Comparison of ENCODE assay signal across 11 mouse cellular contexts in the genomic region with DNA sequence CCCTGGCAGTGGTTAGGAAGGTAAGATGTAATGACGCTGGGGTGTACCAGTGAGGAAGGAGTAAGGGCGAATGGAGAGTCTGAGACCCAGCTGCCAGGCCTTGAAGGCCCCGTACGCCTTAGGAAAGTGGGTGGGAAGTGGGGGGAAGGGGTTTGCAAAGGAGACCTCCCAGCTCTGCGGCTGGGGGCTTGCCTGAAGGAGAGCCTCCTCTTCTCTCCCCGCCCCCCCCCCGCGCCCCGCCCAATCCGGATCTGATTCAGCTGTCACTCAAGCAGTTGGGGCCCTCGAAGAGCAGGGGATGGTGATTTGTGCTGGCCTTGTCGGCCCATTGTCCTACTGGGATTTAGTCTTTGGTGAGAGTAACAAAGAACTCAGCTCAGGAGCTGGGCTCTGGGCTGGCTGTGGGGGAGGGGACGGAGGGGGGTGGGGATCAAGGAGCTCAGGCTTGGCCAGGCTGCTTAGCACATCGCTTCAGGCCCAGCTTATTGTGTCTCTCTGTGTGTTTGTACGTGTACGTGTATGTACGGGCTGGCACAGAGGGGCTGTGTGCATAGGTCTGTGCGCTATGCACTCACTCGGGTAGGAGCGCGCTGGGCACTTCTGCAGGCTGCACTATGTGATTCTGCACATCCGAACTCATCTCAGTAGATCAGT.
DNase-seq lines count a peak whose midpoint lies in the region; ATAC-seq and TF ChIP-seq lines count a peak whose summit lies in the region.
"Had no signal": no experiment of that assay in that cellular context is flagged by ENCODE, and none has a peak within 500 bp of the region (broad histone marks: within the 10 kb centered on the region; RNA-seq: fewer than 3 reads in every experiment).

No protein-coding gene starts in this region.

- no peaks in the 10 kb centered on the region for H3K79me2 ChIP-seq in heart, adult 2 months (replicated peaks; ENCODE audit: control insufficient read depth, insufficient read depth, low read length)

- no peaks in the 10 kb centered on the region for H3K9me3 ChIP-seq in heart, embryonic 16.5 days (replicated peaks; ENCODE audit: control insufficient read depth, low read length)
- no peaks in the 10 kb centered on the region for H3K9me3 ChIP-seq in hindbrain, embryonic 14.5 days (ENCODE audit: control insufficient read depth, low read length)
- H3K9me3 ChIP-seq in neural tube, embryonic 12.5 days = no peaks in the 10 kb centered on the region

- TF ChIP-seq EP300 in heart, adult 2 months (IDR thresholded peaks at IDR 0.05; ENCODE audit: insufficient read depth, low read depth, low read length) = no peak

- DNase-seq in heart, adult 2 months = no peak
- peak; percentile 86 for DNase-seq in embryo, embryonic 10.5 days (ENCODE audit: low spot score)
- no peak for DNase-seq in hindbrain, embryonic 14.5 days (ENCODE audit: low spot score)
- DNase-seq in layer of hippocampus, adult 11-12 months (ENCODE audit: low spot score) = no peak
- no peak for DNase-seq in cerebellum, adult 2 months
- no peak for DNase-seq in testis, postnatal 10 days (ENCODE audit: low spot score)
- DNase-seq: heart, adult 18-20 months; right cerebral cortex, adult 18-20 months had no signal

- no peak overlapping the region for H3K4me3 ChIP-seq in heart, embryonic 16.5 days (ENCODE audit: low read length)
- H3K4me3 ChIP-seq in heart, adult 2 months = no peak overlapping the region
- H3K4me3 ChIP-seq in hindbrain, embryonic 14.5 days (replicated peaks; ENCODE audit: low read length) = no peak overlapping the region
- no peak overlapping the region for H3K4me3 ChIP-seq in neural tube, embryonic 12.5 days
- no peak overlapping the region for H3K4me3 ChIP-seq in cerebellum, adult 2 months (replicated peaks; ENCODE audit: insufficient read depth, low read depth, low read length)

- H3K4me1 ChIP-seq in heart, embryonic 16.5 days (ENCODE audit: control insufficient read depth, insufficient read depth, low read length) = 0 out of 2 replicates have a peak, but pooled peaks cover 3% of the 10 kb centered on the region
- no peaks in the 10 kb centered on the region for H3K4me1 ChIP-seq in heart, adult 2 months (ENCODE audit: control insufficient read depth, insufficient read depth, low read length)
- H3K4me1 ChIP-seq in hindbrain, embryonic 14.5 days (replicated peaks; ENCODE audit: control insufficient read depth, insufficient read depth, low read length) = peaks cover 16% of the 10 kb centered on the region
- H3K4me1 ChIP-seq in neural tube, embryonic 12.5 days = peaks cover 22% of the 10 kb centered on the region
- H3K4me1 ChIP-seq in cerebellum, adult 2 months (ENCODE audit: control insufficient read depth, insufficient read depth, low read length) = peaks cover 10% of the 10 kb centered on the region

- no peak; the same call in 1 of the 2 replicates for ATAC-seq in heart, embryonic 16.5 days (replicated peaks; ENCODE audit: extremely low read depth, insufficient read depth, low FRiP score)
- ATAC-seq in hindbrain, embryonic 14.5 days (ENCODE audit: low FRiP score) = peak; percentile 89
- peak; percentile 87 for ATAC-seq in neural tube, embryonic 12.5 days (ENCODE audit: low FRiP score, low read depth)

- TF ChIP-seq POLR2A in heart, adult 2 months (IDR thresholded peaks at IDR 0.05; ENCODE audit: insufficient read depth, low read depth, low read length) = no peak
- TF ChIP-seq POLR2A in cerebellum, adult 2 months (IDR thresholded peaks at IDR 0.05; ENCODE audit: borderline replicate concordance, insufficient read depth, low read length) = no peak

- WGBS in heart, embryonic 16.5 days = 9% methylated on average over 21 of the region's 22 CpGs
- 12% methylated on average over 22 of the region's 22 CpGs for WGBS in heart, adult 2 months
- WGBS in hindbrain, embryonic 14.5 days = 2% methylated on average over 20 of the region's 22 CpGs
- 2% methylated on average over 20 of the region's 22 CpGs for WGBS in neural tube, embryonic 12.5 days
- WGBS in cerebellum, adult 2 months = 32% methylated on average over 22 of the region's 22 CpGs

- peaks cover 9% of the 10 kb centered on the region for H3K27me3 ChIP-seq in heart, embryonic 16.5 days (ENCODE audit: control insufficient read depth, insufficient read depth, low read length)
- no peaks in the 10 kb centered on the region for H3K27me3 ChIP-seq in heart, adult 2 months (ENCODE audit: control insufficient read depth, insufficient read depth, low read length)
- H3K27me3 ChIP-seq in hindbrain, embryonic 14.5 days (ENCODE audit: control insufficient read depth, insufficient read depth, low read length) = no peaks in the 10 kb centered on the region
- H3K27me3 ChIP-seq in neural tube, embryonic 12.5 days (replicated peaks) = no peaks in the 10 kb centered on the region
- H3K27me3 ChIP-seq in cerebellum, adult 2 months (ENCODE audit: control insufficient read depth, insufficient read depth, low read length) = no peaks in the 10 kb centered on the region

- H3K4me2 ChIP-seq in heart, embryonic 16.5 days (ENCODE audit: low read depth, low read length) = peak overlapping the region; percentile 28; the same call in 1 of the 2 replicates
- H3K4me2 ChIP-seq in hindbrain, embryonic 14.5 days (replicated peaks) = peak overlapping the region; percentile 40
- H3K4me2 ChIP-seq in neural tube, embryonic 12.5 days (replicated peaks) = peak overlapping the region; percentile 51

- TF ChIP-seq CTCF in heart, adult 2 months (IDR thresholded peaks at IDR 0.05) = no peak
- no peak for TF ChIP-seq CTCF in cerebellum, adult 2 months (IDR thresholded peaks at IDR 0.05; ENCODE audit: borderline replicate concordance, insufficient read depth, low read depth, low read length)

- H3K36me3 ChIP-seq in heart, embryonic 16.5 days (ENCODE audit: control insufficient read depth, insufficient read depth) = no peaks in the 10 kb centered on the region
- H3K36me3 ChIP-seq in heart, adult 2 months (ENCODE audit: control insufficient read depth, insufficient read depth, low read length) = no peaks in the 10 kb centered on the region
- H3K36me3 ChIP-seq in hindbrain, embryonic 14.5 days (replicated peaks; ENCODE audit: control insufficient read depth, insufficient read depth) = no peaks in the 10 kb centered on the region
- H3K36me3 ChIP-seq in neural tube, embryonic 12.5 days = no peaks in the 10 kb centered on the region

- no peak overlapping the region for H3K9ac ChIP-seq in heart, embryonic 16.5 days (ENCODE audit: low read length)
- no peak overlapping the region for H3K9ac ChIP-seq in heart, adult 2 months (ENCODE audit: low read depth, low read length)
- H3K9ac ChIP-seq in hindbrain, embryonic 14.5 days = peak overlapping the region; percentile 14; the same call in 1 of the 2 replicates
- H3K9ac ChIP-seq in neural tube, embryonic 12.5 days = peak overlapping the region; percentile 38
- H3K9ac ChIP-seq: liver, embryonic 14.5 days had no signal

- H3K27ac ChIP-seq in heart, embryonic 16.5 days (ENCODE audit: low read length) = no peak overlapping the region
- H3K27ac ChIP-seq in heart, adult 2 months = no peak overlapping the region
- peak overlapping the region; percentile 55 for H3K27ac ChIP-seq in hindbrain, embryonic 14.5 days
- H3K27ac ChIP-seq in neural tube, embryonic 12.5 days = peak overlapping the region; percentile 47
- no peak overlapping the region for H3K27ac ChIP-seq in cerebellum, adult 2 months (ENCODE audit: insufficient read depth, low read length)
- H3K27ac ChIP-seq: liver, embryonic 14.5 days had no signal

- intact Hi-C loops in heart, adult 2 months (cut with DNase I) = no loop called here

Comparison
In these comparisons a context has a peak if more than half of its experiments do, and no peak if none do; other contexts are left out.
1. H3K27ac ChIP-seq: peak in hindbrain, embryonic 14.5 days (single experiment) and neural tube, embryonic 12.5 days (single experiment); none in heart, embryonic 16.5 days (single experiment), heart, adult 2 months (single experiment) and cerebellum, adult 2 months (single experiment).
2. H3K9ac ChIP-seq: peak in hindbrain, embryonic 14.5 days (single experiment) and neural tube, embryonic 12.5 days (single experiment); none in heart, embryonic 16.5 days (single experiment) and heart, adult 2 months (single experiment).
3. Peak in every context shown above with its lines, with median percentiles within 50 percentile points of each other: H3K4me2 ChIP-seq.